Mouse (Mus musculus) neural tube, embryonic 14.5 days (tissue): ENCODE measurements around the gene Me3. TPM values are rescaled to one million over a fixed set of nuclear protein-coding genes. Genes with fewer than 3 reads are reported as not detected.

ENCODE experiments used
- ATAC-seq: fragments of 200-750 bp; cut with Nextera tagmentation; 2 replicates; pipeline ENCODE4 v1.8.0; 2017; ENCODE audit warnings: low read depth, mild to moderate bottlenecking, moderate TSS enrichment, moderate library complexity
- H3K27ac ChIP-seq: fragments of 300-500 bp; sonication (generic); 2 replicates; pipeline ENCODE4 v1.5.1; 2014; ENCODE audit warnings: low read depth, mild to moderate bottlenecking, control low read depth, low read length, moderate library complexity, mixed read lengths
- H3K27me3 ChIP-seq: fragments of 300-500 bp; sonication (generic); 2 replicates; pipeline ENCODE4 v1.6.1; 2014; ENCODE audit warnings: low read length; ENCODE audit not compliant: control insufficient read depth, insufficient read depth
- H3K36me3 ChIP-seq: fragments of 300-500 bp; sonication (generic); 2 replicates; pipeline ENCODE4 v1.6.1; 2014; ENCODE audit warnings: low read length, mixed read lengths; ENCODE audit not compliant: control insufficient read depth, insufficient read depth
- H3K4me1 ChIP-seq: fragments of 300-500 bp; sonication (generic); 2 replicates; pipeline ENCODE4 v1.6.1; 2014; ENCODE audit warnings: low read length; ENCODE audit not compliant: control insufficient read depth, insufficient read depth
- H3K4me2 ChIP-seq: fragments of 300-500 bp; sonication (generic); 2 replicates; pipeline ENCODE4 v1.6.1; 2014; ENCODE audit warnings: mild to moderate bottlenecking, low read depth, low read length, control low read depth
- H3K4me3 ChIP-seq: fragments of 300-500 bp; sonication (generic); 2 replicates; pipeline ENCODE4 v1.5.1; 2014; ENCODE audit warnings: low read depth, low read length, control low read depth, mixed read lengths
- H3K9ac ChIP-seq: fragments of 300-500 bp; sonication (generic); replicated peaks from 2 replicates; pipeline ENCODE4 v1.6.1; 2014; ENCODE audit warnings: low read depth, mild to moderate bottlenecking, control low read depth, low read length, mixed read lengths
- H3K9me3 ChIP-seq: fragments of 300-500 bp; sonication (generic); 2 replicates; pipeline ENCODE4 v1.6.1; 2016; ENCODE audit warnings: low read length; ENCODE audit not compliant: control insufficient read depth
- WGBS: fragments of 180-500 bp; shearing (Covaris S2); extraction: QIAGEN DNeasy Blood & Tissue Kit; methylation state at CpG from one replicate; pipeline ENCODE4 v1.1.7; 2014; 5-methylcytosine and 5-hydroxymethylcytosine counted together
- polyA plus RNA-seq: library from polyadenylated mRNA; unstranded; fragments of >200 nt; fragmentation: Nextera tagmentation; extraction: Ambion mirVana; gene quantifications from 2 replicates; pipeline ENCODE4 v1.2.1, GENCODE M21; 2014

The Me3 gene
- polyA plus RNA-seq, 1 experiment from 2014 or later: 17.8 TPM

DNA sequence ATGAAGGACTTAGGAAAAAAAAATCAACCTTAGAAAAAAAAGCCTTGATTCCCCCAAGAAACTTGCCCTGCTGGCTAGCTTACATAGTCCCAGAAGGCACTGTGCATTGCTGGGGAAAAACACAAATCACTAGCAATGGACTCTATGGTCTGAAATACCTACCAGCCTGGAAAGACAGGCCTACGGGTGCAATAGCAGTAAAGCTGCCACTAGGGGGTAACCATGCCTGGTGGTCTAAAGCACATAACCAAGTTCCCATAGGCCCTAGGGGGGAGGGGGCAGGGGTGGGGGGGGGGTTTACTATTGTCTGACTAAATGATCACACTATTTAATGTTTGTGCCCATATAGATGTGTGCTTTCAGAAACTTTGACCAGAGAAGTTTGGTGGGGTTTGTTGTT lies 232.6 kb downstream of the Me3 start:
- Histone ChIP-seq H3K27ac (no peak overlapping the region), H3K4me1 (no peaks in the 10 kb centered on the region), H3K4me2 (no peak overlapping the region), H3K9ac (no peak overlapping the region), H3K9me3 (no peaks in the 10 kb centered on the region), H3K27me3 (no peaks in the 10 kb centered on the region), H3K36me3 (no peaks in the 10 kb centered on the region), H3K4me3 (no peak overlapping the region)
- 88% methylated on average over 1 of the region's 1 CpGs for WGBS
- ATAC-seq: no peak

DNA sequence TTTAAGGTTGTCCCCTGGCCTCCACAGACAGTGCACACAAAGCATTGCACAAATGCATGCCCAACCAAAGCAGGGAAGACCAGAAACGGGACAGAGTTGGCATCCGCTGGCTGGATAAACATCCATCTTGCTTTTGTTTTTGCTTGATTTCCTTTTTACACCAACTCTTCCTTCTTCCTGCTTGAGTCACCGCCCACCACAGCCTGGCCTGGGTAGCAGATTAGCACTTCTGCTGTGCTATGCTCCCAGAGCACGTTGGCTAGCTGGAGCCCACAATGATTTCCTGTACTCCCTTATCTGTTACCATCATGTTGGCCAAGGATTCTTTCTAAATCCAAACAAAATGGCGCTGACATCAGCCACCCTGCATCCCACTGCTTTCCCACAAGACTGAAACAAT lies 235.0 kb downstream of the Me3 start:
- Histone ChIP-seq H3K9ac (no peak overlapping the region), H3K27ac (no peak overlapping the region), H3K4me3 (no peak overlapping the region), H3K4me1 (no peaks in the 10 kb centered on the region), H3K36me3 (no peaks in the 10 kb centered on the region), H3K27me3 (no peaks in the 10 kb centered on the region), H3K4me2 (no peak overlapping the region), H3K9me3 (no peaks in the 10 kb centered on the region)
- ATAC-seq: no peak
- 77% methylated on average over 5 of the region's 5 CpGs for WGBS

GRCm38 (mm10) chr7:89879686-89880085 lies 247.5 kb downstream of the Me3 start:
- no peak overlapping the region for H3K4me2 ChIP-seq
- H3K27ac ChIP-seq: no peak overlapping the region
- H3K4me1 ChIP-seq: no peaks in the 10 kb centered on the region
- 65% methylated on average over 1 of the region's 1 CpGs for WGBS
- ATAC-seq: no peak
- H3K9ac ChIP-seq: no peak overlapping the region
- H3K27me3 ChIP-seq: no peaks in the 10 kb centered on the region
- no peaks in the 10 kb centered on the region for H3K9me3 ChIP-seq
- no peaks in the 10 kb centered on the region for H3K36me3 ChIP-seq
- no peak overlapping the region for H3K4me3 ChIP-seq

DNA sequence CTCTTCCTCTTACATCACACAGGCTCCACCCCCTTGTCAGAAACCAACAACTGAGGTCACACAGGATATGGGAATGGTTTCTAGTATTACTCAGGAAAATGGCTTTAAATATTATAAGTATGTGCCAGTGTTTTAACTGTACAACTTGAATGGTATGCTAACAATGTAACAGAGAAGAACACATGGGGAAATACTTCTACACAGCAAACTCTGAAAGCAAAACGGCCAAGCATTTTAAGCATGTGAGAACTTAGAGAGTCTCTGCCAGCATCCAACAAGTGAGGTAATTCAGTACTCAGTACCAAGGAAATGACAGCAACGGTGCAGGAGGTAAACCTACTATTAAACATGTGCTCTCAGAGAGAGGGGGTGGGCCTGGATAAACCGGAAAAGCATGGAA lies 252.4 kb downstream of the Me3 start:
- H3K4me2 ChIP-seq: no peak overlapping the region
- no peaks in the 10 kb centered on the region for H3K27me3 ChIP-seq
- no peaks in the 10 kb centered on the region for H3K9me3 ChIP-seq
- no peaks in the 10 kb centered on the region for H3K4me1 ChIP-seq
- H3K27ac ChIP-seq: no peak overlapping the region
- H3K36me3 ChIP-seq: no peaks in the 10 kb centered on the region
- no peak for ATAC-seq
- WGBS: 72% methylated on average over 3 of the region's 3 CpGs
- no peak overlapping the region for H3K9ac ChIP-seq
- H3K4me3 ChIP-seq: no peak overlapping the region

GRCm38 (mm10) chr7:89891412-89891811 lies 259.2 kb downstream of the Me3 start:
- Histone ChIP-seq H3K4me3 (no peak overlapping the region), H3K4me1 (no peaks in the 10 kb centered on the region), H3K9me3 (no peaks in the 10 kb centered on the region), H3K27ac (no peak overlapping the region), H3K27me3 (no peaks in the 10 kb centered on the region), H3K4me2 (no peak overlapping the region), H3K9ac (no peak overlapping the region), H3K36me3 (no peaks in the 10 kb centered on the region)
- peak; percentile 54 for ATAC-seq
- WGBS: 43% methylated on average over 5 of the region's 5 CpGs

GRCm38 (mm10) chr7:89891856-89892255 lies 259.7 kb downstream of the Me3 start:
- Histone ChIP-seq H3K27ac (no peak overlapping the region), H3K36me3 (no peaks in the 10 kb centered on the region), H3K9ac (no peak overlapping the region), H3K4me3 (no peak overlapping the region), H3K9me3 (no peaks in the 10 kb centered on the region), H3K4me2 (no peak overlapping the region), H3K27me3 (no peaks in the 10 kb centered on the region), H3K4me1 (no peaks in the 10 kb centered on the region)
- WGBS: 33% methylated on average over 4 of the region's 4 CpGs
- peak; percentile 41 for ATAC-seq

- Histone ChIP-seq H3K27ac (no peak overlapping the region), H3K27me3 (no peaks in the 10 kb centered on the region), H3K4me2 (no peak overlapping the region), H3K4me1 (no peaks in the 10 kb centered on the region), H3K9ac (no peak overlapping the region), H3K4me3 (no peak overlapping the region), H3K9me3 (no peaks in the 10 kb centered on the region), H3K36me3 (no peaks in the 10 kb centered on the region)
- 87% methylated on average over 8 of the region's 8 CpGs for WGBS
- ATAC-seq: no peak
Measured at GRCm38 (mm10) chr7:89903007-89903406, 270.8 kb downstream of the Me3 start.

DNA sequence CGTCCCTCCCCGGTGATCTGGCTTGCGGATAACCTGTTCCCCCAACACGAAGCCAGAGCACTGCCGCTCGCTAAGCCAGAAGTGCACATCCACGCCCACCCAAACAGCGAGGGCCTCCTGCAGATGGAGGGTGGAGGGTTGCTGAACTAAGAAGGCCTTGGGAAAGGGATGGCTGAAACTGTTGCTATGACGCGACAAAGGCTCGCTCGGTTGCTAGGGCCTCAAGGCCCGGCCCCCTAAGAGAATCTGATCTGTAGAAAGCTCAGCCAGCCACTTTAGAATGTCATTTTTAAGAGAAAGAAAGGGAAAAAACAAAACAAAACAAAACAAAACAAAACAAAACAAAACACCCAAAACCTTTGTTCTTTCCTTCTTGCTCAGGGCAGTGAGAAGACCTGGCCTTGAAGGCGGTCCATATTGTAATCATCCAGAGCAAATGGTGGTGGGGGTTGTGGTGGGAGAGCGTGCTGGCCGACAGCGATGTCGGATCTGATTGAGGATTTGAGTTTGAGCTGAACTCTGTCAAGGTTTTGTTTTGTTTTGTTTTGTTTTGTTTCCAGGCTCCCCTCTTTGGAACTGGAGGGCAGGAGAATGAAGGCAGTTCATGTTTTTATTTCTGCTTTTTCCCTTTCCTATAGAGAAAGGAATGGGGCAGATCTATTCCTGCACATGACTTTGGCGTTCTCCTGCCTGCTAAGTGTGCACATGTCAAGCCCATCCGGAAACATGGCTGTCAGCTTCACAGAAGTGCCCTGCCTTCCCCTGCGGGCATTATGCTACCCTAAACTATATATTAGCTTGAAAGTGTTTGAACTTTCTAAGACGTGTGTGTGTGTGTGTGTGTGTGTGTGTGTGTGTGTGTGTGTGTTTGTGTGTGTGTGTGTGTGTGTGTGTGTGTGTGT lies 271.5 kb downstream of the Me3 start, which contains the start of gene Ccdc81:
Gene Ccdc81, minus strand, starts transcription at position 188 of the 902 bp plus-strand sequence.
- H3K4me3 ChIP-seq: no peak within 1 kb of the TSS
- no peaks in the 10 kb centered on the region for H3K27me3 ChIP-seq
- no peaks in the 10 kb centered on the region for H3K36me3 ChIP-seq
- H3K4me1 ChIP-seq: no peaks in the 10 kb centered on the region
- no peak within 1 kb of the TSS for H3K27ac ChIP-seq
- H3K9ac ChIP-seq: no peak within 1 kb of the TSS
- no peaks in the 10 kb centered on the region for H3K9me3 ChIP-seq
- H3K4me2 ChIP-seq: no peak within 1 kb of the TSS
- 42% methylated on average over 22 of the region's 22 CpGs for WGBS
- ATAC-seq: peak; percentile 74; the same call in 1 of the 2 replicates
